Mouse (Mus musculus): ENCODE data around the gene Clmn.
A peak's percentile ranks its signal among the peaks of the same experiment; 100 is the strongest.
"Not testable (repeated sequence)": the region's sequence is repeated elsewhere in the genome, so short reads cannot be mapped to it uniquely, and the experiment has no call there.

Gene Clmn

GRCm38 (mm10) chr12:104758066-104758465, 106.8 kb downstream of the Clmn start:
- no peak for DNase-seq (ENCODE audit: low spot score in 2 of 2)

- no peak for DNase-seq (ENCODE audit: low spot score in 2 of 2)
These were observed 111.2 kb downstream of the Clmn start for GRCm38 (mm10) chr12:104753686-104754085.

GRCm38 (mm10) chr12:104751814-104752765, 112.8 kb downstream of the Clmn start, which contains the start of gene Dicer1:
Gene Dicer1 (minus strand): TSS chr12:104751952.
- DNase-seq (ENCODE audit: low spot score in 2 of 2), result peak; percentile 97 to 99

- DNase-seq (ENCODE audit: low spot score in 2 of 2), result peak in 1 of 2 experiments; percentile 42
These were observed 113.5 kb downstream of the Clmn start for GRCm38 (mm10) chr12:104751331-104751813.

- no peak for DNase-seq (ENCODE audit: low spot score in 2 of 2)
These were observed 115.9 kb downstream of the Clmn start for GRCm38 (mm10) chr12:104748946-104749345.

- no peak for DNase-seq (ENCODE audit: low spot score in 2 of 2)
These were observed 117.6 kb downstream of the Clmn start for GRCm38 (mm10) chr12:104747252-104747651.

- DNase-seq (ENCODE audit: low spot score in 2 of 2), result no peak
These were observed 118.3 kb downstream of the Clmn start for GRCm38 (mm10) chr12:104746601-104747000.

GRCm38 (mm10) chr12:104743687-104744086, 121.2 kb downstream of the Clmn start:
- DNase-seq (ENCODE audit: low spot score in 2 of 2), result no peak

- no peak for DNase-seq (ENCODE audit: low spot score in 2 of 2)
These were observed 122.6 kb downstream of the Clmn start for GRCm38 (mm10) chr12:104742247-104742646.

- no peak for DNase-seq (ENCODE audit: low spot score in 2 of 2)
These were observed 123.8 kb downstream of the Clmn start for GRCm38 (mm10) chr12:104740841-104741787.

- no peak for DNase-seq (ENCODE audit: low spot score in 2 of 2)
These were observed 125.9 kb downstream of the Clmn start for GRCm38 (mm10) chr12:104738931-104739330.

- DNase-seq (ENCODE audit: low spot score in 2 of 2), result no peak
These were observed 126.4 kb downstream of the Clmn start for GRCm38 (mm10) chr12:104738446-104738845.

- DNase-seq (ENCODE audit: low spot score in 2 of 2), result no peak
These were observed 127.2 kb downstream of the Clmn start for GRCm38 (mm10) chr12:104737666-104738065.

- DNase-seq (ENCODE audit: low spot score in 2 of 2), result no peak
These were observed 128.9 kb downstream of the Clmn start for GRCm38 (mm10) chr12:104735993-104736395.

- no peak for DNase-seq (ENCODE audit: low spot score in 2 of 2)
These were observed 131.7 kb downstream of the Clmn start for GRCm38 (mm10) chr12:104733165-104733564.

- no peak for DNase-seq (ENCODE audit: low spot score in 2 of 2)
These were observed 133.1 kb downstream of the Clmn start for GRCm38 (mm10) chr12:104731782-104732181.

- DNase-seq (ENCODE audit: low spot score in 2 of 2), result not testable (repeated sequence)
These were observed 138.4 kb downstream of the Clmn start for GRCm38 (mm10) chr12:104726436-104726835.

- no peak for DNase-seq (ENCODE audit: low spot score in 2 of 2)
These were observed 142.8 kb downstream of the Clmn start for GRCm38 (mm10) chr12:104722056-104722455.

- DNase-seq (ENCODE audit: low spot score in 2 of 2), result no peak
These were observed 143.9 kb downstream of the Clmn start for GRCm38 (mm10) chr12:104721011-104721410.

GRCm38 (mm10) chr12:104718956-104719355, 145.9 kb downstream of the Clmn start:
- DNase-seq (ENCODE audit: low spot score in 2 of 2), result no peak

- no peak for DNase-seq (ENCODE audit: low spot score in 2 of 2)
These were observed 148.5 kb downstream of the Clmn start for GRCm38 (mm10) chr12:104716409-104716808.

- DNase-seq (ENCODE audit: low spot score in 2 of 2), result no peak
These were observed 149.4 kb downstream of the Clmn start for GRCm38 (mm10) chr12:104715453-104715852.
